ENCODE assay signal across 10 mouse cellular contexts in the genomic region with DNA sequence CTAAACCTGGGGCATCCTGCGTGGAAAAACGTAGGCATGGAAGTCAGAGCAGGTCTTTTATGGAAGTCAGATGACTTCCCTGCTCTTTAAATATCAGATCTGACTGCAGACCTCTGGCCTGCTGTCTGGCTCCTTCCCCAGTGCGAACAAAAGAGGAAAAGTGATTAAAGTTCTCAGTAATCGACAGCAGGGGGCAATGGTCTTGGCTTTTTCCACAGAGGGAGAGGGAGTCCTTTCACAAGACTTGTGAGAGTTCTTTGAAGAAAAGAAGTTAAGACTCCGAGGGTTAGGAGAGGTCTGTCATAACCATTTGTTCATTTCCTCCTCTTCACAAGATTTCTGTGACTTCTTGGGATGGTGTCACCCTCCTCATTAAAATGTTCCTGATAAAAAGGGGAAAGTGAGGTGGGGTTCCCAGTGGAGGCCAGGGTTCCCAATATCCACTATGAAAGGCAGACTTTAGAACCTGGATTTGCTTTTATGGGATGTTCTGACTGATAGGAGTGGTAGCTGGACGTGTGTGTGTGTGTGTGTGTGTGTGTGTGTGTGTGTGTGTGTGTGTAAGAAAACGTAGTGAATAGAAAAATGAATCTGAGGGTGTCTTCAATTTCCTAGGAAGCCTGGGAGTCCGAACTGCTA.
DNase-seq lines count a peak whose midpoint lies in the region; ATAC-seq and TF ChIP-seq lines count a peak whose summit lies in the region.
"Had no signal": no experiment of that assay in that cellular context is flagged by ENCODE, and none has a peak within 500 bp of the region (broad histone marks: within the 10 kb centered on the region; RNA-seq: fewer than 3 reads in every experiment).

No protein-coding gene starts in this region.

- H3K4me2 ChIP-seq in forebrain, embryonic 13.5 days: no peak overlapping the region
- no peak overlapping the region for H3K4me2 ChIP-seq in limb, embryonic 14.5 days (replicated peaks; ENCODE audit: low read depth, low read length, severe bottlenecking)

- no peak overlapping the region for H3K4me3 ChIP-seq in forebrain, embryonic 13.5 days
- H3K4me3 ChIP-seq in forebrain, embryonic 10.5 days: no peak overlapping the region
- no peak overlapping the region for H3K4me3 ChIP-seq in limb, embryonic 14.5 days (replicated peaks; ENCODE audit: low read length)

- no peaks in the 10 kb centered on the region for H3K36me3 ChIP-seq in forebrain, embryonic 13.5 days (ENCODE audit: poor library complexity, severe bottlenecking)
- H3K36me3 ChIP-seq in forebrain, embryonic 10.5 days (replicated peaks): no peaks in the 10 kb centered on the region
- no peaks in the 10 kb centered on the region for H3K36me3 ChIP-seq in limb, embryonic 14.5 days (ENCODE audit: control insufficient read depth, insufficient read depth, low read length)

- ATAC-seq in forebrain, embryonic 13.5 days: peak; percentile 62; the same call in 1 of the 2 replicates
- ATAC-seq in limb, embryonic 14.5 days (ENCODE audit: low FRiP score, low read depth): no peak

- H3K9me3 ChIP-seq in forebrain, embryonic 13.5 days (replicated peaks): no peaks in the 10 kb centered on the region
- no peaks in the 10 kb centered on the region for H3K9me3 ChIP-seq in forebrain, embryonic 10.5 days
- H3K9me3 ChIP-seq in limb, embryonic 14.5 days (ENCODE audit: control insufficient read depth, low read length): no peaks in the 10 kb centered on the region

- TF ChIP-seq POLR2A in limb, embryonic 14.5 days (IDR thresholded peaks at IDR 0.05; ENCODE audit: borderline replicate concordance, extremely low read depth, insufficient read depth, insufficient read length): no peak

- 4% methylated on average over 8 of the region's 8 CpGs for WGBS in forebrain, embryonic 13.5 days
- WGBS in forebrain, embryonic 10.5 days: 3% methylated on average over 8 of the region's 8 CpGs
- WGBS in limb, embryonic 14.5 days: 20% methylated on average over 8 of the region's 8 CpGs

- H3K27ac ChIP-seq in forebrain, embryonic 13.5 days: no peak overlapping the region
- H3K27ac ChIP-seq in forebrain, embryonic 10.5 days: no peak overlapping the region
- H3K27ac ChIP-seq in limb, embryonic 14.5 days (replicated peaks; ENCODE audit: low read depth, low read length): no peak overlapping the region
- H3K27ac ChIP-seq: liver, embryonic 14.5 days had no signal

- peaks cover 31% of the 10 kb centered on the region for H3K27me3 ChIP-seq in forebrain, embryonic 13.5 days
- H3K27me3 ChIP-seq in forebrain, embryonic 10.5 days (ENCODE audit: poor library complexity, severe bottlenecking): peaks cover 97% of the 10 kb centered on the region
- no peaks in the 10 kb centered on the region for H3K27me3 ChIP-seq in limb, embryonic 14.5 days (ENCODE audit: control insufficient read depth, insufficient read depth, low read length)

- DNase-seq in forebrain, embryonic 10.5 days (ENCODE audit: extremely low spot score, low spot score): no peak
- DNase-seq in 3T3-L1 (ENCODE audit: low read depth, low spot score): peak; percentile 63
- DNase-seq in embryo, embryonic 11.5 days (ENCODE audit: low read depth, low spot score): peak; percentile 40
- DNase-seq in limb, embryonic 14.5 days (ENCODE audit: low spot score): peak; percentile 16
- DNase-seq in right cerebral cortex, postnatal 25 days: no peak
- DNase-seq in gastrocnemius, postnatal 4 days (ENCODE audit: low spot score in 2 of 2): no peak
- no peak for DNase-seq in gastrocnemius, adult 18-20 months (ENCODE audit: low spot score)
- DNase-seq: cerebellum, adult 18-20 months had no signal

- peaks cover 4% of the 10 kb centered on the region; the same call in 1 of the 2 replicates for H3K4me1 ChIP-seq in forebrain, embryonic 13.5 days
- H3K4me1 ChIP-seq in forebrain, embryonic 10.5 days: peaks cover 46% of the 10 kb centered on the region
- H3K4me1 ChIP-seq in limb, embryonic 14.5 days (ENCODE audit: control insufficient read depth, insufficient read depth, low read length): peaks cover 3% of the 10 kb centered on the region; the same call in 1 of the 2 replicates

- H3K9ac ChIP-seq in forebrain, embryonic 13.5 days: no peak overlapping the region
- no peak overlapping the region for H3K9ac ChIP-seq in limb, embryonic 14.5 days (ENCODE audit: low read depth, low read length, severe bottlenecking)
- H3K9ac ChIP-seq: liver, embryonic 14.5 days had no signal

Comparison
In these comparisons a context has a peak if more than half of its experiments do, and no peak if none do; other contexts are left out.
1. DNase-seq: peak in 3T3-L1 (single experiment), embryo, embryonic 11.5 days (single experiment) and limb, embryonic 14.5 days (single experiment); none in forebrain, embryonic 10.5 days (single experiment), right cerebral cortex, postnatal 25 days (single experiment), gastrocnemius, postnatal 4 days (0 of 2) and gastrocnemius, adult 18-20 months (single experiment).